Mouse (Mus musculus) stomach, embryonic 15.5 days (tissue): ENCODE data around the gene Pde1a. TPM values are rescaled to one million over a fixed set of nuclear protein-coding genes. Genes with fewer than 3 reads are reported as not detected.

Experiments used
- ATAC-seq: fragments of 200-750 bp; cut with Nextera tagmentation; 2 replicates; pipeline ENCODE4 v1.8.0; 2017; ENCODE audit warnings: low read depth, moderate number of reproducible peaks, moderate TSS enrichment; ENCODE audit not compliant: insufficient read depth, low FRiP score
- H3K27ac ChIP-seq: fragments of 300-500 bp; sonication (generic); 2 replicates; pipeline ENCODE4 v1.5.1; 2015; ENCODE audit warnings: mild to moderate bottlenecking, inconsistent platforms
- H3K27me3 ChIP-seq: fragments of 300-500 bp; sonication (generic); replicated peaks from 2 replicates; pipeline ENCODE4 v1.6.1; 2015; ENCODE audit warnings: inconsistent platforms
- H3K36me3 ChIP-seq: fragments of 300-500 bp; sonication (generic); 2 replicates; pipeline ENCODE4 v1.6.1; 2015; ENCODE audit warnings: inconsistent platforms
- H3K4me1 ChIP-seq: fragments of 300-500 bp; sonication (generic); 2 replicates; pipeline ENCODE4 v1.6.1; 2015; ENCODE audit warnings: inconsistent platforms
- H3K4me2 ChIP-seq: fragments of 300-500 bp; sonication (generic); 2 replicates; pipeline ENCODE4 v1.6.1; 2015; ENCODE audit warnings: mild to moderate bottlenecking, inconsistent platforms
- H3K4me3 ChIP-seq: fragments of 300-500 bp; sonication (generic); replicated peaks from 2 replicates; pipeline ENCODE4 v1.5.1; 2015; ENCODE audit warnings: inconsistent platforms
- H3K9ac ChIP-seq: fragments of 300-500 bp; sonication (generic); 2 replicates; pipeline ENCODE4 v1.6.1; 2015; ENCODE audit warnings: inconsistent platforms
- H3K9me3 ChIP-seq: fragments of 300-500 bp; sonication (generic); 2 replicates; pipeline ENCODE4 v1.6.1; 2016; ENCODE audit warnings: inconsistent platforms
- WGBS: fragments of 180-500 bp; shearing (Covaris S2); methylation state at CpG from one replicate; pipeline ENCODE4 v1.1.7; 2015; 5-methylcytosine and 5-hydroxymethylcytosine counted together
- polyA plus RNA-seq: library from polyadenylated mRNA; unstranded; fragments of >200 nt; fragmentation: Nextera tagmentation; extraction: Ambion mirVana; gene quantifications from 2 replicates; pipeline ENCODE4 v1.2.1, GENCODE M21; 2015

The Pde1a gene
- polyA plus RNA-seq, 1 experiment from 2014 or later: 40.8 TPM

GRCm38 (mm10) chr2:80037971-80038370, 91.3 kb downstream of the Pde1a start:
- Histone ChIP-seq H3K9ac (peak overlapping the region; percentile 10; the same call in 1 of the 2 replicates), H3K36me3 (no peaks in the 10 kb centered on the region), H3K4me1 (no peaks in the 10 kb centered on the region), H3K27ac (peak overlapping the region; percentile 86), H3K4me3 (peak overlapping the region; percentile 45), H3K4me2 (peak overlapping the region; percentile 45), H3K9me3 (no peaks in the 10 kb centered on the region), H3K27me3 (no peaks in the 10 kb centered on the region)
- WGBS: 34% methylated on average over 5 of the region's 5 CpGs
- no peak for ATAC-seq

GRCm38 (mm10) chr2:80029051-80029450, 100.2 kb downstream of the Pde1a start:
- 66% methylated on average over 2 of the region's 2 CpGs for WGBS
- Histone ChIP-seq H3K4me3 (no peak overlapping the region), H3K9me3 (no peaks in the 10 kb centered on the region), H3K4me1 (no peaks in the 10 kb centered on the region), H3K36me3 (no peaks in the 10 kb centered on the region), H3K4me2 (no peak overlapping the region), H3K9ac (no peak overlapping the region), H3K27ac (no peak overlapping the region), H3K27me3 (no peaks in the 10 kb centered on the region)
- ATAC-seq: no peak

GRCm38 (mm10) chr2:80026053-80026452, 103.2 kb downstream of the Pde1a start:
- Histone ChIP-seq H3K27me3 (no peaks in the 10 kb centered on the region), H3K4me1 (no peaks in the 10 kb centered on the region), H3K9ac (no peak overlapping the region), H3K36me3 (no peaks in the 10 kb centered on the region), H3K4me3 (no peak overlapping the region), H3K9me3 (no peaks in the 10 kb centered on the region), H3K27ac (no peak overlapping the region), H3K4me2 (no peak overlapping the region)
- 94% methylated on average over 1 of the region's 1 CpGs for WGBS
- ATAC-seq: no peak

GRCm38 (mm10) chr2:80025597-80025996, 103.7 kb downstream of the Pde1a start:
- no peaks in the 10 kb centered on the region for H3K4me1 ChIP-seq
- H3K4me2 ChIP-seq: no peak overlapping the region
- no peaks in the 10 kb centered on the region for H3K36me3 ChIP-seq
- H3K9me3 ChIP-seq: no peaks in the 10 kb centered on the region
- no peak overlapping the region for H3K4me3 ChIP-seq
- H3K9ac ChIP-seq: no peak overlapping the region
- H3K27me3 ChIP-seq: no peaks in the 10 kb centered on the region
- WGBS: 61% methylated on average over 1 of the region's 1 CpGs
- H3K27ac ChIP-seq: no peak overlapping the region
- ATAC-seq: no peak

GRCm38 (mm10) chr2:80025038-80025437, 104.2 kb downstream of the Pde1a start:
- Histone ChIP-seq H3K27ac (no peak overlapping the region), H3K9me3 (no peaks in the 10 kb centered on the region), H3K27me3 (no peaks in the 10 kb centered on the region), H3K4me3 (no peak overlapping the region), H3K4me2 (no peak overlapping the region), H3K36me3 (no peaks in the 10 kb centered on the region), H3K4me1 (no peaks in the 10 kb centered on the region), H3K9ac (no peak overlapping the region)
- WGBS: 41% methylated on average over 1 of the region's 1 CpGs
- ATAC-seq: no peak

GRCm38 (mm10) chr2:80014161-80014560, 115.1 kb downstream of the Pde1a start:
- no peaks in the 10 kb centered on the region for H3K9me3 ChIP-seq
- WGBS: 65% methylated on average over 3 of the region's 3 CpGs
- H3K36me3 ChIP-seq: no peaks in the 10 kb centered on the region
- H3K27ac ChIP-seq: no peak overlapping the region
- H3K9ac ChIP-seq: no peak overlapping the region
- ATAC-seq: no peak
- no peaks in the 10 kb centered on the region for H3K27me3 ChIP-seq
- no peak overlapping the region for H3K4me3 ChIP-seq
- H3K4me1 ChIP-seq: no peaks in the 10 kb centered on the region
- no peak overlapping the region for H3K4me2 ChIP-seq

- H3K9me3 ChIP-seq: no peaks in the 10 kb centered on the region
- H3K27me3 ChIP-seq: no peaks in the 10 kb centered on the region
- no peak overlapping the region for H3K4me3 ChIP-seq
- H3K36me3 ChIP-seq: no peaks in the 10 kb centered on the region
- peak; percentile 53; the same call in 1 of the 2 replicates for ATAC-seq
- H3K4me2 ChIP-seq: no peak overlapping the region
- no peaks in the 10 kb centered on the region for H3K4me1 ChIP-seq
- WGBS: 37% methylated on average over 4 of the region's 4 CpGs
- no peak overlapping the region for H3K9ac ChIP-seq
- no peak overlapping the region for H3K27ac ChIP-seq
These were observed 116.2 kb downstream of the Pde1a start for GRCm38 (mm10) chr2:80013060-80013459.

- Histone ChIP-seq H3K4me1 (no peaks in the 10 kb centered on the region), H3K27ac (no peak overlapping the region), H3K9me3 (no peaks in the 10 kb centered on the region), H3K27me3 (no peaks in the 10 kb centered on the region), H3K4me3 (no peak overlapping the region), H3K36me3 (no peaks in the 10 kb centered on the region), H3K4me2 (no peak overlapping the region), H3K9ac (no peak overlapping the region)
- 83% methylated on average over 3 of the region's 3 CpGs for WGBS
- ATAC-seq: no peak
These were observed 130.1 kb downstream of the Pde1a start for GRCm38 (mm10) chr2:79999168-79999567.

- no peak for ATAC-seq
- no peaks in the 10 kb centered on the region for H3K27me3 ChIP-seq
- H3K27ac ChIP-seq: no peak overlapping the region
- H3K9me3 ChIP-seq: no peaks in the 10 kb centered on the region
- no peak overlapping the region for H3K9ac ChIP-seq
- WGBS: 73% methylated on average over 2 of the region's 2 CpGs
- H3K36me3 ChIP-seq: no peaks in the 10 kb centered on the region
- H3K4me1 ChIP-seq: no peaks in the 10 kb centered on the region
- H3K4me3 ChIP-seq: no peak overlapping the region
- no peak overlapping the region for H3K4me2 ChIP-seq
These were observed 130.8 kb downstream of the Pde1a start for GRCm38 (mm10) chr2:79998460-79998859.

GRCm38 (mm10) chr2:79991642-79992041, 137.6 kb downstream of the Pde1a start:
- Histone ChIP-seq H3K4me2 (no peak overlapping the region), H3K4me1 (no peaks in the 10 kb centered on the region), H3K27ac (no peak overlapping the region), H3K36me3 (no peaks in the 10 kb centered on the region), H3K9me3 (no peaks in the 10 kb centered on the region), H3K9ac (no peak overlapping the region), H3K27me3 (no peaks in the 10 kb centered on the region), H3K4me3 (no peak overlapping the region)
- 32% methylated on average over 6 of the region's 6 CpGs for WGBS
- ATAC-seq: no peak

GRCm38 (mm10) chr2:79983778-79984177, 145.5 kb downstream of the Pde1a start:
- 33% methylated on average over 4 of the region's 4 CpGs for WGBS
- H3K4me2 ChIP-seq: no peak overlapping the region
- H3K27ac ChIP-seq: no peak overlapping the region
- ATAC-seq: no peak
- H3K27me3 ChIP-seq: no peaks in the 10 kb centered on the region
- no peak overlapping the region for H3K4me3 ChIP-seq
- no peaks in the 10 kb centered on the region for H3K4me1 ChIP-seq
- H3K9ac ChIP-seq: no peak overlapping the region
- no peaks in the 10 kb centered on the region for H3K9me3 ChIP-seq
- no peaks in the 10 kb centered on the region for H3K36me3 ChIP-seq

- no peaks in the 10 kb centered on the region for H3K9me3 ChIP-seq
- no peak overlapping the region for H3K9ac ChIP-seq
- no peak overlapping the region for H3K4me3 ChIP-seq
- no peak overlapping the region for H3K4me2 ChIP-seq
- H3K27me3 ChIP-seq: no peaks in the 10 kb centered on the region
- no peaks in the 10 kb centered on the region for H3K4me1 ChIP-seq
- 46% methylated on average over 9 of the region's 9 CpGs for WGBS
- peak; percentile 35; the same call in 1 of the 2 replicates for ATAC-seq
- no peak overlapping the region; the same call in 1 of the 2 replicates for H3K27ac ChIP-seq
- H3K36me3 ChIP-seq: no peaks in the 10 kb centered on the region
These were observed 146.0 kb downstream of the Pde1a start for GRCm38 (mm10) chr2:79983222-79983632.

GRCm38 (mm10) chr2:79981781-79982180, 147.5 kb downstream of the Pde1a start:
- Histone ChIP-seq H3K9ac (no peak overlapping the region), H3K4me2 (no peak overlapping the region), H3K27me3 (no peaks in the 10 kb centered on the region), H3K27ac (no peak overlapping the region), H3K4me1 (no peaks in the 10 kb centered on the region), H3K36me3 (no peaks in the 10 kb centered on the region), H3K9me3 (no peaks in the 10 kb centered on the region), H3K4me3 (no peak overlapping the region)
- no peak for ATAC-seq
- WGBS: 98% methylated on average over 3 of the region's 3 CpGs
